Mouse (Mus musculus): ENCODE measurements around the gene Ttc33. TPM values are rescaled to one million over a fixed set of nuclear protein-coding genes. Genes with fewer than 3 reads are reported as not detected.
A peak's percentile ranks its signal among the peaks of the same experiment; 100 is the strongest.

Gene Ttc33
- polyA plus RNA-seq, 2 experiments, result 6.6 to 13.9 TPM

- Histone ChIP-seq H3K9ac (replicated peaks) (no peak overlapping the region), H3K4me3 (ENCODE audit: insufficient read depth in 1 of 2, low read depth in 2 of 2, low read length in 2 of 2) (no peak overlapping the region), H3K4me1 (replicated peaks; ENCODE audit: control insufficient read depth in 2 of 2, insufficient read depth in 2 of 2, low read length in 1 of 2) (peaks cover 3 to 12% of the 10 kb centered on the region in 2 experiments; a peak in 3 of 4 replicates), H3K27me3 (ENCODE audit: control insufficient read depth, insufficient read depth, low read length) (no peaks in the 10 kb centered on the region), H3K36me3 (replicated peaks; ENCODE audit: control insufficient read depth, insufficient read depth, low read depth) (no peaks in the 10 kb centered on the region), H3K9me3 (ENCODE audit: control insufficient read depth, low read length) (no peaks in the 10 kb centered on the region), H3K27ac (no peak overlapping the region), H3K4me2 (ENCODE audit: low read depth) (no peak overlapping the region)
- ATAC-seq (ENCODE audit: insufficient read depth) (no peak), DNase-seq (ENCODE audit: low read depth in 3 of 3, low spot score in 3 of 3) (no peak)
- TF ChIP-seq CTCF (IDR thresholded peaks at IDR 0.05; ENCODE audit: low read depth) (no peak), EP300 (IDR thresholded peaks at IDR 0.05; ENCODE audit: low read depth) (no peak)
- WGBS (ENCODE audit: insufficient replicate concordance), result 71% methylated on average over 5 of the region's 5 CpGs
Measured at GRCm38 (mm10) chr15:5260183-5260582, 74.9 kb downstream of the Ttc33 start.

- H3K4me1 ChIP-seq (replicated peaks; ENCODE audit: control insufficient read depth in 2 of 2, insufficient read depth in 2 of 2, low read length in 1 of 2), result peaks cover 3 to 12% of the 10 kb centered on the region in 2 experiments; a peak in 3 of 4 replicates
- no peak overlapping the region; the same call in 1 of the 2 replicates for H3K27ac ChIP-seq
- H3K36me3 ChIP-seq (replicated peaks; ENCODE audit: control insufficient read depth, insufficient read depth, low read depth), result no peaks in the 10 kb centered on the region
- DNase-seq (ENCODE audit: low read depth in 3 of 3, low spot score in 3 of 3) (no peak), ATAC-seq (ENCODE audit: insufficient read depth) (peak; percentile 99)
- H3K9me3 ChIP-seq (ENCODE audit: control insufficient read depth, low read length), result no peaks in the 10 kb centered on the region
- no peaks in the 10 kb centered on the region for H3K27me3 ChIP-seq (ENCODE audit: control insufficient read depth, insufficient read depth, low read length)
- TF ChIP-seq CTCF (IDR thresholded peaks at IDR 0.05; ENCODE audit: low read depth) (no peak), EP300 (IDR thresholded peaks at IDR 0.05; ENCODE audit: low read depth) (peak; percentile 65)
- WGBS (ENCODE audit: insufficient replicate concordance), result 9% methylated on average over 3 of the region's 3 CpGs
- H3K4me3 ChIP-seq (ENCODE audit: insufficient read depth in 1 of 2, low read depth in 2 of 2, low read length in 2 of 2), result no peak overlapping the region
- no peak overlapping the region for H3K9ac ChIP-seq (replicated peaks)
- no peak overlapping the region for H3K4me2 ChIP-seq (ENCODE audit: low read depth)
Measured at GRCm38 (mm10) chr15:5261004-5261403, 75.7 kb downstream of the Ttc33 start.

- ATAC-seq (ENCODE audit: insufficient read depth) (no peak), DNase-seq (ENCODE audit: low read depth in 3 of 3, low spot score in 3 of 3) (no peak)
- H3K4me1 ChIP-seq (replicated peaks; ENCODE audit: control insufficient read depth in 2 of 2, insufficient read depth in 2 of 2, low read length in 1 of 2), result peaks cover 3 to 12% of the 10 kb centered on the region in 2 experiments; a peak in 3 of 4 replicates
- H3K36me3 ChIP-seq (replicated peaks; ENCODE audit: control insufficient read depth, insufficient read depth, low read depth), result no peaks in the 10 kb centered on the region
- H3K9me3 ChIP-seq (ENCODE audit: control insufficient read depth, low read length), result no peaks in the 10 kb centered on the region
- no peaks in the 10 kb centered on the region for H3K27me3 ChIP-seq (ENCODE audit: control insufficient read depth, insufficient read depth, low read length)
- 77% methylated on average over 13 of the region's 13 CpGs for WGBS (ENCODE audit: insufficient replicate concordance)
- no peak overlapping the region for H3K4me3 ChIP-seq (ENCODE audit: insufficient read depth in 1 of 2, low read depth in 2 of 2, low read length in 2 of 2)
- no peak overlapping the region for H3K4me2 ChIP-seq (ENCODE audit: low read depth)
- H3K27ac ChIP-seq, result no peak overlapping the region
- H3K9ac ChIP-seq (replicated peaks), result no peak overlapping the region
- TF ChIP-seq EP300 (IDR thresholded peaks at IDR 0.05; ENCODE audit: low read depth) (no peak), CTCF (IDR thresholded peaks at IDR 0.05; ENCODE audit: low read depth) (no peak)
Measured at GRCm38 (mm10) chr15:5262095-5262667, 76.9 kb downstream of the Ttc33 start.

- Histone ChIP-seq H3K4me3 (ENCODE audit: insufficient read depth in 1 of 2, low read depth in 2 of 2, low read length in 2 of 2) (no peak overlapping the region), H3K36me3 (replicated peaks; ENCODE audit: control insufficient read depth, insufficient read depth, low read depth) (no peaks in the 10 kb centered on the region), H3K9ac (replicated peaks) (no peak overlapping the region), H3K4me2 (ENCODE audit: low read depth) (no peak overlapping the region), H3K4me1 (replicated peaks; ENCODE audit: control insufficient read depth in 2 of 2, insufficient read depth in 2 of 2, low read length in 1 of 2) (peaks cover 3 to 12% of the 10 kb centered on the region in 2 experiments; a peak in 3 of 4 replicates), H3K9me3 (ENCODE audit: control insufficient read depth, low read length) (no peaks in the 10 kb centered on the region), H3K27ac (no peak overlapping the region), H3K27me3 (ENCODE audit: control insufficient read depth, insufficient read depth, low read length) (no peaks in the 10 kb centered on the region)
- ATAC-seq (ENCODE audit: insufficient read depth) (no peak), DNase-seq (ENCODE audit: low read depth in 3 of 3, low spot score in 3 of 3) (no peak)
- no peak for TF ChIP-seq CTCF (IDR thresholded peaks at IDR 0.05; ENCODE audit: low read depth)
- no peak for TF ChIP-seq EP300 (IDR thresholded peaks at IDR 0.05; ENCODE audit: low read depth)
- 72% methylated on average over 10 of the region's 10 CpGs for WGBS (ENCODE audit: insufficient replicate concordance)
Measured at GRCm38 (mm10) chr15:5262874-5263504, 77.7 kb downstream of the Ttc33 start.

- no peak for DNase-seq (ENCODE audit: low read depth in 3 of 3, low spot score in 3 of 3)
- H3K4me1 ChIP-seq (replicated peaks; ENCODE audit: control insufficient read depth in 2 of 2, insufficient read depth in 2 of 2, low read length in 1 of 2), result peaks cover 0 to 5% of the 10 kb centered on the region in 2 experiments; a peak in 1 of 4 replicates
- H3K4me2 ChIP-seq (ENCODE audit: low read depth), result no peak overlapping the region
- H3K27ac ChIP-seq, result no peak overlapping the region
- no peak overlapping the region for H3K9ac ChIP-seq (replicated peaks)
- no peak for ATAC-seq (ENCODE audit: insufficient read depth)
- H3K9me3 ChIP-seq (ENCODE audit: control insufficient read depth, low read length), result no peaks in the 10 kb centered on the region
- H3K4me3 ChIP-seq (ENCODE audit: insufficient read depth in 1 of 2, low read depth in 2 of 2, low read length in 2 of 2), result no peak overlapping the region
- WGBS (ENCODE audit: insufficient replicate concordance), result 63% methylated on average over 3 of the region's 3 CpGs
- no peaks in the 10 kb centered on the region for H3K27me3 ChIP-seq (ENCODE audit: control insufficient read depth, insufficient read depth, low read length)
- no peak for TF ChIP-seq EP300 (IDR thresholded peaks at IDR 0.05; ENCODE audit: low read depth)
- no peak for TF ChIP-seq CTCF (IDR thresholded peaks at IDR 0.05; ENCODE audit: low read depth)
- H3K36me3 ChIP-seq (replicated peaks; ENCODE audit: control insufficient read depth, insufficient read depth, low read depth), result no peaks in the 10 kb centered on the region
Measured at GRCm38 (mm10) chr15:5266095-5266494, 80.8 kb downstream of the Ttc33 start.

Other genes with a start within 250 kb of the Ttc33 start
- 0.01 TPM in 1 of 2 replicates, not detected in the other for gene C7, start 121.8 kb upstream of the Ttc33 start, polyA plus RNA-seq (2012; rRNA removed)
- gene C7, start 121.8 kb upstream of the Ttc33 start, polyA plus RNA-seq (2014; fragmentation: Nextera tagmentation; extraction: Ambion mirVana), result 0.06 TPM in 1 of 2 replicates, not detected in the other
- gene Card6, start 77.0 kb upstream of the Ttc33 start, polyA plus RNA-seq (2012; rRNA removed), result 0.57 and 0.63 TPM in 2 replicates
- gene Card6, start 77.0 kb upstream of the Ttc33 start, polyA plus RNA-seq (2014; fragmentation: Nextera tagmentation; extraction: Ambion mirVana), result 0.74 and 1.00 TPM in 2 replicates
- 259 and 884 TPM in 2 replicates for gene Rpl37, start 68.9 kb upstream of the Ttc33 start, polyA plus RNA-seq (2012; rRNA removed)
- gene Rpl37, start 68.9 kb upstream of the Ttc33 start, polyA plus RNA-seq (2014; fragmentation: Nextera tagmentation; extraction: Ambion mirVana), result 547 and 570 TPM in 2 replicates
- 6.6 and 8.6 TPM in 2 replicates for gene Prkaa1, start 41.7 kb upstream of the Ttc33 start, polyA plus RNA-seq (2012; rRNA removed)
- gene Prkaa1, start 41.7 kb upstream of the Ttc33 start, polyA plus RNA-seq (2014; fragmentation: Nextera tagmentation; extraction: Ambion mirVana), result 15.7 and 16.6 TPM in 2 replicates
- gene Ptger4, start 58.7 kb downstream of the Ttc33 start, polyA plus RNA-seq (2012; rRNA removed), result 1.3 TPM in 2 replicates
- gene Ptger4, start 58.7 kb downstream of the Ttc33 start, polyA plus RNA-seq (2014; fragmentation: Nextera tagmentation; extraction: Ambion mirVana), result 1.5 and 1.9 TPM in 2 replicates

All from liver, embryonic 14.5 days (tissue).